Mouse (Mus musculus) myocyte (in vitro differentiated cells): ENCODE results near the gene Apom. TPM values are rescaled to one million over a fixed set of nuclear protein-coding genes. Genes with fewer than 3 reads are reported as not detected.

Experiments used
- H3K27me3 ChIP-seq: one replicate; pipeline ENCODE4 v1.6.1; 2011; ENCODE audit not compliant: control insufficient read depth, insufficient read depth, insufficient read length
- H3K36me3 ChIP-seq: one replicate; pipeline ENCODE4 v1.6.1; 2011; ENCODE audit not compliant: control insufficient read depth, insufficient read depth
- H3K4me2 ChIP-seq: one replicate; pipeline ENCODE4 v1.6.1; 2011; ENCODE audit warnings: low read depth, control low read depth
- H3K4me3 ChIP-seq: one replicate; pipeline ENCODE4 v1.5.1; 2011; ENCODE audit warnings: mild to moderate bottlenecking, control low read depth, moderate library complexity
- H3K79me2 ChIP-seq: one replicate; pipeline ENCODE4 v1.6.1; 2011; ENCODE audit not compliant: control insufficient read depth, insufficient read depth
- H3ac ChIP-seq: one replicate; pipeline ENCODE4 v1.6.1; 2011; ENCODE audit not compliant: control insufficient read depth, insufficient read length
- CEBPB ChIP-seq: IDR thresholded peaks from 2 replicates; pipeline ENCODE4 v1.6.1; 2011; ENCODE audit warnings: mild to moderate bottlenecking, moderate library complexity; ENCODE audit not compliant: poor library complexity, insufficient read depth, severe bottlenecking
- E2F4 ChIP-seq: IDR thresholded peaks from one replicate; pipeline ENCODE4 v1.6.1; 2011; ENCODE audit warnings: mild to moderate bottlenecking, control low read depth, moderate library complexity; ENCODE audit not compliant: insufficient read depth
- MAX ChIP-seq: IDR thresholded peaks from one replicate; pipeline ENCODE4 v1.6.1; 2011; ENCODE audit warnings: low read depth, mild to moderate bottlenecking, control low read depth
- MYOD1 ChIP-seq, 3 experiments: IDR thresholded peaks; one replicate each; pipeline ENCODE4 v1.6.1; 2011; ENCODE audit warnings: control low read depth in 2 of 3, low read depth in 2 of 3, mild to moderate bottlenecking in 2 of 3, moderate library complexity in 1 of 3; ENCODE audit not compliant: insufficient read length in 2 of 3, control insufficient read depth in 1 of 3
- MYOG ChIP-seq, 3 experiments: IDR thresholded peaks; one replicate each; pipeline ENCODE4 v1.6.1; 2011; ENCODE audit warnings: control low read depth in 2 of 3, low read depth in 2 of 3, mild to moderate bottlenecking in 2 of 3; ENCODE audit not compliant: insufficient read length in 2 of 3, control insufficient read depth in 1 of 3, insufficient read depth in 1 of 3
- POLR2A ChIP-seq: IDR thresholded peaks from one replicate; pipeline ENCODE4 v1.6.1; 2011; ENCODE audit warnings: low read depth, mild to moderate bottlenecking, control low read depth, moderate library complexity; ENCODE audit not compliant: insufficient read length
- POLR2AphosphoS2 ChIP-seq: IDR thresholded peaks from one replicate; pipeline ENCODE4 v1.6.1; 2011; ENCODE audit warnings: low read depth, control low read depth; ENCODE audit not compliant: insufficient read length
- REST ChIP-seq: IDR thresholded peaks from one replicate; pipeline ENCODE4 v1.6.1; 2011; ENCODE audit warnings: mild to moderate bottlenecking, control low read depth, moderate library complexity; ENCODE audit not compliant: insufficient read depth, insufficient read length
- SRF ChIP-seq: IDR thresholded peaks from one replicate; pipeline ENCODE4 v1.6.1; 2011; ENCODE audit warnings: low read depth; ENCODE audit not compliant: control insufficient read depth, insufficient read length
- TCF12 ChIP-seq: IDR thresholded peaks from one replicate; pipeline ENCODE4 v1.6.1; 2011; ENCODE audit warnings: mild to moderate bottlenecking, control low read depth; ENCODE audit not compliant: poor library complexity, insufficient read depth, severe bottlenecking
- TCF3 ChIP-seq: IDR thresholded peaks from one replicate; pipeline ENCODE4 v1.6.1; 2011; ENCODE audit warnings: low read depth, control low read depth; ENCODE audit not compliant: insufficient read length
- USF1 ChIP-seq: IDR thresholded peaks from one replicate; pipeline ENCODE4 v1.6.1; 2011; ENCODE audit warnings: low read depth, mild to moderate bottlenecking, control low read depth, moderate library complexity
- polyA plus RNA-seq: library from polyadenylated mRNA; unstranded; fragments of >200 nt; fragmentation: generic; extraction: Trizol; gene quantifications from one replicate; pipeline ENCODE4 v1.2.1, GENCODE M21; 2012; ENCODE audit warnings: missing spikeins

Apom gene
- polyA plus RNA-seq, 1 experiment = 0.18 TPM

- H3K79me2 ChIP-seq = peaks cover 7% of the 10 kb centered on the region
These were observed 46.5 kb downstream of the Apom start, which contains the start of gene Ly6g6f for GRCm38 (mm10) chr17:35085208-35085865. Gene Ly6g6f, minus strand, starts transcription at chr17:35085610.

GRCm38 (mm10) chr17:35083929-35084497 is 47.8 kb downstream of the Apom start:
- H3K4me2 ChIP-seq = no peak overlapping the region
- H3K27me3 ChIP-seq = peaks cover 11% of the 10 kb centered on the region
- H3ac ChIP-seq = no peak overlapping the region
- H3K79me2 ChIP-seq = no peaks in the 10 kb centered on the region
- no peak overlapping the region for H3K4me3 ChIP-seq
- no peaks in the 10 kb centered on the region for H3K36me3 ChIP-seq
- no peak for TF ChIP-seq MYOG (IDR thresholded peaks at IDR 0.05; ENCODE audit: control insufficient read depth in 1 of 3, insufficient read depth in 1 of 3, insufficient read length in 2 of 3, low read depth in 2 of 3)
- no peak for TF ChIP-seq TCF12
- TF ChIP-seq USF1 = no peak
- no peak for TF ChIP-seq MYOD1 (IDR thresholded peaks at IDR 0.05; ENCODE audit: control insufficient read depth in 1 of 3, insufficient read length in 2 of 3, low read depth in 2 of 3)
- no peak for TF ChIP-seq CEBPB
- no peak for TF ChIP-seq E2F4
- no peak for TF ChIP-seq REST
- no peak for TF ChIP-seq MAX
- no peak for TF ChIP-seq SRF
- TF ChIP-seq POLR2A = no peak
- no peak for TF ChIP-seq TCF3
- TF ChIP-seq POLR2AphosphoS2 = no peak

More at GRCm38 (mm10) chr17:35085208-35085865, 46.5 kb downstream of the Apom start, which contains the start of gene Ly6g6f:
- Histone ChIP-seq H3K4me3 (no peak within 1 kb of the TSS), H3K4me2 (no peak within 1 kb of the TSS), H3K27me3 (peaks cover 11% of the 10 kb centered on the region), H3ac (no peak within 1 kb of the TSS), H3K36me3 (no peaks in the 10 kb centered on the region)
- no peak for TF ChIP-seq REST
- TF ChIP-seq E2F4 = no peak
- TF ChIP-seq USF1 = no peak
- no peak for TF ChIP-seq MYOG (IDR thresholded peaks at IDR 0.05; ENCODE audit: control insufficient read depth in 1 of 3, insufficient read depth in 1 of 3, insufficient read length in 2 of 3, low read depth in 2 of 3)
- TF ChIP-seq POLR2A = no peak
- TF ChIP-seq SRF = no peak
- no peak for TF ChIP-seq POLR2AphosphoS2
- no peak for TF ChIP-seq CEBPB
- no peak for TF ChIP-seq TCF3
- no peak for TF ChIP-seq TCF12
- TF ChIP-seq MYOD1 (IDR thresholded peaks at IDR 0.05; ENCODE audit: control insufficient read depth in 1 of 3, insufficient read length in 2 of 3, low read depth in 2 of 3) = no peak
- TF ChIP-seq MAX = no peak

- no peak for TF ChIP-seq MYOG (IDR thresholded peaks at IDR 0.05; ENCODE audit: control insufficient read depth in 1 of 3, insufficient read depth in 1 of 3, insufficient read length in 2 of 3, low read depth in 2 of 3)
- no peak for TF ChIP-seq REST
- H3ac ChIP-seq = no peak overlapping the region
- no peaks in the 10 kb centered on the region for H3K79me2 ChIP-seq
These were observed 48.8 kb downstream of the Apom start for GRCm38 (mm10) chr17:35082841-35083576.

GRCm38 (mm10) chr17:35080710-35081109 is 51.1 kb downstream of the Apom start:
- peaks cover 20% of the 10 kb centered on the region for H3K27me3 ChIP-seq

More at GRCm38 (mm10) chr17:35082841-35083576, 48.8 kb downstream of the Apom start:
- Histone ChIP-seq H3K4me3 (no peak overlapping the region), H3K36me3 (no peaks in the 10 kb centered on the region), H3K4me2 (no peak overlapping the region), H3K27me3 (peaks cover 13% of the 10 kb centered on the region)

More at GRCm38 (mm10) chr17:35080710-35081109, 51.1 kb downstream of the Apom start:
- Histone ChIP-seq H3K36me3 (no peaks in the 10 kb centered on the region), H3ac (no peak overlapping the region), H3K4me2 (no peak overlapping the region), H3K4me3 (no peak overlapping the region), H3K79me2 (no peaks in the 10 kb centered on the region)
- no peak for TF ChIP-seq POLR2AphosphoS2
- TF ChIP-seq CEBPB = no peak
- no peak for TF ChIP-seq SRF
- TF ChIP-seq USF1 = no peak
- TF ChIP-seq MYOG (IDR thresholded peaks at IDR 0.05; ENCODE audit: control insufficient read depth in 1 of 3, insufficient read depth in 1 of 3, insufficient read length in 2 of 3, low read depth in 2 of 3) = no peak
- TF ChIP-seq MAX = no peak
- no peak for TF ChIP-seq POLR2A
- TF ChIP-seq TCF12 = no peak
- no peak for TF ChIP-seq TCF3
- no peak for TF ChIP-seq E2F4
